Mouse (Mus musculus): ENCODE measurements around the gene Gtf3a.

- TF ChIP-seq CTCF (IDR thresholded peaks at IDR 0.05; ENCODE audit: low read depth, low read length) (no peak), EP300 (IDR thresholded peaks at IDR 0.05; ENCODE audit: insufficient read depth, low read depth, low read length) (no peak), POLR2A (IDR thresholded peaks at IDR 0.05; ENCODE audit: insufficient read depth, low read length) (no peak)
These were observed 44.1 kb upstream of the Gtf3a start for GRCm38 (mm10) chr5:146904404-146904803.
